Mouse (Mus musculus) skeletal muscle tissue, adult 2 months (tissue): Measurements from ENCODE around the gene Col5a3.

ENCODE experiments used
- DNase-seq: peaks from one replicate; pipeline ENCODE4 v3.0.0-alpha.2; 2012; ENCODE audit warnings: low read depth, low spot score

The Col5a3 gene

GRCm38 (mm10) chr9:20749213-20749612 is 65.7 kb downstream of the Col5a3 start:
- DNase-seq: no peak

GRCm38 (mm10) chr9:20748540-20748939 is 66.3 kb downstream of the Col5a3 start:
- DNase-seq: no peak

GRCm38 (mm10) chr9:20747682-20748081 is 67.2 kb downstream of the Col5a3 start:
- DNase-seq: no peak

- no peak for DNase-seq
Measured at GRCm38 (mm10) chr9:20746017-20746660, 68.7 kb downstream of the Col5a3 start, which contains the start of gene Olfm2. TSS of gene Olfm2 (minus strand) at chr9:20746349.

- DNase-seq: no peak
Measured at GRCm38 (mm10) chr9:20745129-20745966, 69.5 kb downstream of the Col5a3 start.

GRCm38 (mm10) chr9:20743946-20744738 is 70.7 kb downstream of the Col5a3 start:
- no peak for DNase-seq

GRCm38 (mm10) chr9:20740407-20740806 is 74.5 kb downstream of the Col5a3 start:
- DNase-seq: peak; percentile 65

GRCm38 (mm10) chr9:20738251-20738999 is 76.4 kb downstream of the Col5a3 start:
- DNase-seq: no peak

GRCm38 (mm10) chr9:20737227-20737626 is 77.6 kb downstream of the Col5a3 start:
- no peak for DNase-seq

GRCm38 (mm10) chr9:20734692-20735091 is 80.2 kb downstream of the Col5a3 start:
- DNase-seq: no peak

GRCm38 (mm10) chr9:20731797-20732196 is 83.1 kb downstream of the Col5a3 start:
- DNase-seq: no peak

- no peak for DNase-seq
Measured at GRCm38 (mm10) chr9:20729451-20729850, 85.4 kb downstream of the Col5a3 start.

- DNase-seq: no peak
Measured at GRCm38 (mm10) chr9:20727601-20728113, 87.2 kb downstream of the Col5a3 start.

GRCm38 (mm10) chr9:20726859-20727600 is 87.8 kb downstream of the Col5a3 start:
- DNase-seq: no peak

- no peak for DNase-seq
Measured at GRCm38 (mm10) chr9:20726134-20726858, 88.6 kb downstream of the Col5a3 start.

GRCm38 (mm10) chr9:20721582-20721981 is 93.3 kb downstream of the Col5a3 start:
- no peak for DNase-seq
